ENCODE assay signal across 26 mouse cellular contexts in the genomic region with DNA sequence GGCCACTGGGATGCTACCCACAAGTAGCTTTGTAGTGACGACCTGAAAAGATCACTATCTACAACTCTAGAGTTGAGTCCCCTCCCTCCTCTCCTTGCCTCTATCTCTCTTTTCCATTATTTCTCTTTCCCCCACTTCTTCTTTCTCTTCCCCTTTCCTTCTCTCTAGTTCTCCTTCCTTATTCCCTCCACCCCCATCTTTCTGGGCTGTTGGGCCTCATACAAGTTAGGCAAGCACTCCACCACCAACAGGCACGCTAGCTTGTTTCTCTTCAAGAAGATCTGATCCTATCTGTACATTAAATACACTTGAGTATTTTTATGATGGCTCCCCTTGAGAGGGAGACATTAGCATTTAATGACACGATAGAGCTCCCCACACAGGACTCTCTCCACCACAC. TPM values are rescaled to one million over a fixed set of nuclear protein-coding genes. Genes with fewer than 3 reads are reported as not detected.
"Had no signal": no experiment of that assay in that cellular context is flagged by ENCODE, and none has a peak within 500 bp of the region (broad histone marks: within the 10 kb centered on the region; RNA-seq: fewer than 3 reads in every experiment).

No protein-coding gene starts in this region.

- H3K9me3 ChIP-seq: embryonic facial prominence, embryonic 10.5 days; embryonic facial prominence, embryonic 12.5 days; embryonic facial prominence, embryonic 13.5 days; embryonic facial prominence, embryonic 15.5 days; forebrain, embryonic 10.5 days; forebrain, embryonic 12.5 days; forebrain, embryonic 13.5 days; forebrain, embryonic 15.5 days; heart, embryonic 10.5 days had no signal

- ATAC-seq: forebrain, embryonic 13.5 days; forebrain, embryonic 14.5 days; forebrain, embryonic 15.5 days; forebrain, postnatal 0 days had no signal

- H3K4me2 ChIP-seq: embryonic facial prominence, embryonic 12.5 days; embryonic facial prominence, embryonic 13.5 days; embryonic facial prominence, embryonic 15.5 days; forebrain, embryonic 12.5 days; forebrain, embryonic 13.5 days; forebrain, embryonic 15.5 days had no signal

- H3K9ac ChIP-seq: embryonic facial prominence, embryonic 12.5 days; embryonic facial prominence, embryonic 13.5 days; embryonic facial prominence, embryonic 15.5 days; forebrain, embryonic 12.5 days; forebrain, embryonic 13.5 days; forebrain, embryonic 15.5 days; forebrain, postnatal 0 days had no signal

- H3K4me3 ChIP-seq: embryonic facial prominence, embryonic 10.5 days; embryonic facial prominence, embryonic 12.5 days; embryonic facial prominence, embryonic 13.5 days; embryonic facial prominence, embryonic 15.5 days; erythroblast, embryonic 14.5 days; forebrain, embryonic 10.5 days; forebrain, embryonic 12.5 days; forebrain, embryonic 13.5 days; forebrain, embryonic 15.5 days; gastrocnemius, adult 2 months; heart, adult 2 months; heart, embryonic 10.5 days had no signal

- H3K27me3 ChIP-seq: embryonic facial prominence, embryonic 12.5 days; embryonic facial prominence, embryonic 13.5 days; embryonic facial prominence, embryonic 15.5 days; forebrain, embryonic 12.5 days; forebrain, embryonic 13.5 days; forebrain, embryonic 15.5 days had no signal

- H3K36me3 ChIP-seq: embryonic facial prominence, embryonic 10.5 days; embryonic facial prominence, embryonic 12.5 days; embryonic facial prominence, embryonic 13.5 days; embryonic facial prominence, embryonic 15.5 days; forebrain, embryonic 10.5 days; forebrain, embryonic 12.5 days; forebrain, embryonic 15.5 days; heart, embryonic 10.5 days had no signal

- DNase-seq: cerebellum, adult 2 months; cerebellum, adult 8-10 months; cerebellum, adult 9-10 months; cerebellum, postnatal 36 days; embryo, embryonic 11 days; forebrain, postnatal 0 days; gastrocnemius, adult 2 months; gastrocnemius, postnatal 10 days; gastrocnemius, postnatal 14 days; gastrocnemius, postnatal 25 days; gastrocnemius, postnatal 36 days; heart, adult 11 months; heart, adult 18-20 months; heart, adult 2 months had no signal

- H3K27ac ChIP-seq: embryonic facial prominence, embryonic 10.5 days; embryonic facial prominence, embryonic 12.5 days; embryonic facial prominence, embryonic 13.5 days; embryonic facial prominence, embryonic 15.5 days; forebrain, embryonic 10.5 days; forebrain, embryonic 12.5 days; forebrain, embryonic 13.5 days; forebrain, embryonic 15.5 days; gastrocnemius, adult 2 months; heart, adult 2 months; heart, embryonic 10.5 days had no signal

- H3K4me1 ChIP-seq: embryonic facial prominence, embryonic 10.5 days; embryonic facial prominence, embryonic 12.5 days; embryonic facial prominence, embryonic 13.5 days; embryonic facial prominence, embryonic 15.5 days; forebrain, embryonic 10.5 days; forebrain, embryonic 12.5 days; forebrain, embryonic 15.5 days; heart, embryonic 10.5 days had no signal

RNA-seq across cellular contexts. Expression of a gene that starts 51.0 kb away (rescaled TPM):
- total RNA-seq: gastrocnemius, adult 8-10 months had no signal
- polyA plus RNA-seq: erythroblast, embryonic 14.5 days; heart, embryonic 10.5 days had no signal
